Mouse (Mus musculus): ENCODE data around the gene Tmem87a.

Tmem87a gene

GRCm38 (mm10) chr2:120360425-120360824, 43.5 kb downstream of the Tmem87a start:
- no peak for DNase-seq (ENCODE audit: low spot score)

DNA sequence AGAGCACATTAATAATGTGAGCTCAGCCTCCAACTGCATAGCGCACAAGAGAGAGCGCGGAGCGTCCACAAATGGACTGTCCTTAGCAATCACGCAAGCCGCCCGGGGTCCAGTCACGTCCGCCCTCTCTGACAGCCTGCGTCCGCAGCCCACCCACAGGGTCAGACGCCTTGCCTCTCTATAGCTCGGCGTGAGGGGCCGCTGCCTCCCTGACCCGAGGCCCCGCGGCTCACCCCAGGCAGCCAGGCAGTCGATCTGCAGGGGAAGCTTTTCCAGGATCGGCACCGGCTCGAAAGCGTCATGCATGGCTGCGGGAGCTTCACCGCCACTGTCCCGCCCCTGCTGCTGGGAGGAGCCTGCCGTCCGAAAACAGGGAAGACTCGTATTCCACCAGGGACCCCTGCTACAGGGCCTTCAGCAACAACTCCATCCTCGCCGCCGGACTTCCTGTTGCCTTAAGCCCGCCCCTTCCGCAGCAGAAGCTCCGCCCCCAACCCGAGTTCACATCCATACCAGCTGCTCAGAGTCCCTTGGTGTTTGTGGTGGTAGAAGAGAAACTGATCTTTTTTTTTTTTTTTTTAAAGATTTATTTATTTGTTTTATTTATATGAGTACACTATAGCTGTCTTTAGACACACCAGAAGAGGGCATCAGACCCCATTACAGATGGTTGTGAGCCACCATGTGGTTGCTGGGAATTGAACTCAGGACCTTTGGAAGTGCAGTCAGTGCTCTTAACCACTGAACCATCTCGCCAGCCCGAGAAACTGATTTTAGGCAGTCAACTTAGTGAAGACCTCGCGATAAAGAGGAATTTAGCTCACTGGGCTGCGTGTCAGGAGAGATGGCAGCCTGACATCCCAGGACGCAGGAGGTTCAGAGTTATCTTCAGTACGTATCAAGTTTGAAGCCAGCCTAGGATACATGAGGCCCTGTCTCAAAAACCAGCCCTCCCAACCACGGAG, 50.9 kb downstream of the Tmem87a start, which contains the start of gene Vps39:
TSS of gene Vps39 (minus strand) at position 456 of the 965 bp plus-strand sequence.
- peak; percentile 85 for DNase-seq (ENCODE audit: low spot score)

DNA sequence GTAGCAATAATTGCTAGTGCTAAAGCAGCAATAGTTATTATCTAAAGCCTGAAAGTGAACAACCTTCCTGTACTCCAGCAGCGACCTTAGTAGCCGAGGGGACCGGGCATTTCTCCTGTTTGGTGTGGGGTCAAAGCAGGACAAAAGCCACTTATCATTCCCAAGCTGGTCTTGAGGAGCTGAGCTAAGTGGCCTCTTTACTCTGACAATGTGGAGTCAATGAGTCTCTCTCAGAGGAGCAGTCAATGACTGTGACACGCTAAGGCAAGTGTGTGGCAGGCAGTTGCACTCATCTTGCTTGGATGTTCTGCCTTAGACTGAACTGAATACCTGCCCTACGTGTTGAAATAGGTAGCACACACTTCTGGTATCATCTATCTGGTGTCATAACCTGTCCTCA, 52.6 kb downstream of the Tmem87a start:
- no peak for DNase-seq (ENCODE audit: low spot score)

DNA sequence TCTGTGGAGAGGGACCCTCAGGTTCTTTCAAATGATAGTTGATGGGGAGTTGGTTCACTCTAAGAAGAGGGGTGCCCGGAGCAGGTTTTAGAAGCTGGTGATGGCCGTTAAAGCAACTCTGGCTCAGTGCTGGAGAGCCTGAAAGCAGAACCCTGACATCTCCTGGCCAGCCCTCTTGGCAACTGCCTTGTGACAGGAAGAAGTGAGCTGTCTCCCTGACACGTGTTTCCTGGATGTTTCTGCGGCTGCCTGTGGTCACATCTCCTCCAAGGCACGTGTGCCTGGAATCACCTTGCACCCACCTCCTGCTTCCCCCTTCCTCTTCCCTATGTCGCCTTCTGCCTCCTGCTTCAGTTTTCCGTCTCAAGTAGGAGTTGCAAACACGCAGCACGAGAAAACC, 55.8 kb downstream of the Tmem87a start:
- no peak for DNase-seq (ENCODE audit: low spot score)

- DNase-seq (ENCODE audit: low spot score), result no peak
Measured at GRCm38 (mm10) chr2:120341741-120342140, 62.2 kb downstream of the Tmem87a start.

GRCm38 (mm10) chr2:120337886-120338285, 66.0 kb downstream of the Tmem87a start:
- DNase-seq (ENCODE audit: low spot score), result no peak

- DNase-seq (ENCODE audit: low spot score), result no peak
Measured at GRCm38 (mm10) chr2:120331575-120331974, 72.3 kb downstream of the Tmem87a start.

DNA sequence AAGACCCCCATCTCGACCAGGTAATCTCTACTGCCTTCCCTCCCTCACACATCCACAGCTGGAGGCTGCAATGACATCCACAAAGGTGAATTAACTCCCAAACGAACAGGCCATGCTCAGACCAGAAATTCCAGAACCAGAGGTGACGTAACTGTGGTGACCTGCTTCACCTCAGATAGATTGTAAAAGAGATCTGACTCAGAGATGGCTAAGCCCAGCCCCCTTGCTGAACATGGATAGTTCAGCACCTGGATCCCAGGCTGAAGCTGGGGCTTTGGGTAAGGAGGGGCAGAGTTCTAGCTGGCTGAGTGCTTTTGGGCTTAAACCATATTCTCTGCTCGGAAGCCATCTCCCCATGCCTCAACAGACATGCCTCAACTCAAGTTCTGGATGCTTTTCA, 88.8 kb downstream of the Tmem87a start:
- peak; percentile 33 for DNase-seq (ENCODE audit: low spot score)

DNA sequence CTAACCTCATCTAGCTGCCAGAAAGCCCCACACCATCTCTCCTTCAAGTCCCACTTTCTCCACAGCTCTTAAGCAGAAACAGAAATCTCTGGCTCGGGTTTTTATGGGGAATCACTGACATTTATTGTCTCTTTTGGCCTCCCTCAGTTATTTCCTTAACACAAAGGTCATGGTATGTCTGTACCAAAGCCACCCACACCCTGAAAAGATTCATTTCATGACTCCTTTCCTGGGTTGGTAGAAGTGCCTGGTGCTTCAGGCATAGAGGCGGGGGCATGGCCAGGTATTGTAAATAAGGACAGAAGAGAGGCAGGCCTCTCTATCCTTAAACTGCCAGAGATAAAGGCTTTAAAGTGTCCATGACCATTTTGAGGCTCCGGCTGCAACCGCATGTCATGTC, 89.4 kb downstream of the Tmem87a start:
- DNase-seq (ENCODE audit: low spot score), result no peak

- DNase-seq (ENCODE audit: low spot score), result no peak
Measured at GRCm38 (mm10) chr2:120313976-120314375, 89.9 kb downstream of the Tmem87a start, which contains the start of gene Pla2g4f. TSS of gene Pla2g4f (minus strand) at chr2:120314165.

DNA sequence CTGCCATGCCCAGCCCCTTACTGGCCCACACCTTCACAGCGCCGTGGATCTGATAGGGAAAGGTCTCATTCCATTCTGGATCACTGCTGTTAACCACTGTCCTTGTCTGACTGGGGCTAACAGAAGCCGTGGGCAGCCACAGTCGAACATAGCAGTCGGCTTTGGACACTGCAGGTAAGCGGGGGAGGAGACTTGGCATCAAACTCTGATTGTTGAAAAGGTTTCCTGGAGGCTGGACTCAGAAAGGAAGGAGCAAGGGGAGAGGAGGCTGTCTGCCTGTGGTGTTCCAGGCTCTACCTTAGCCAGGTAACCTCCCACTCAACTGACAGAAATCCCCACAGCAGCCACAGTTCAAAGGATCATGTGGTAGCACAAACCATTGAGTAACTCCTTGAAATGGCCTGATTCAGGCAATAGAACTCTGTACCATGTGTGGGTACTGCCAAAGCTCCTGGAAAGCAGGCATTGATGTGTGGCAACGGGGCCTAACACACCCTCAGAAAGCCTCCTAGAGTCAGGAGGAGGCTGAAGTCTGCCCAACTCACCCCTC, 91.6 kb downstream of the Tmem87a start:
- DNase-seq (ENCODE audit: low spot score), result no peak
